ENCODE assay signal across 24 mouse cellular contexts in the genomic region with DNA sequence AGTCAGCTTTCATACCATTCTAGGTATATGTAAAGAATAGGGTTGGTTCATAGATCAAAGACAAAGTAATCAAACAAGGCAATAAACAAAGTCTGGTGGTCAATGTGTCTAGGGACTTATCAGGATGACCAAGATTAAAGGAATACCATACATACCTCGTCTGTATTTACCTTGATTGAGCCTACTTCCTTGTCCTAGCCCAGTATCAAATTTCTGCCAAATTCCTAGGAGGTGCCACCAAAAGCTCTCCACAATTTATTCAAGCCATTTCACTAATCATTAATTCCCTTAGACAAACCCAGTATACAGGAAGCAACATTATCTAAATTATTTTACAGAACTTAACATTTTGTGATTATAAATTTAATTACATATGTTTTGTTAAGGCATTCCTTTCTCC. TPM values are rescaled to one million over a fixed set of nuclear protein-coding genes. Genes with fewer than 3 reads are reported as not detected.
DNase-seq lines count a peak whose midpoint lies in the region; ATAC-seq and TF ChIP-seq lines count a peak whose summit lies in the region.
"Had no signal": no experiment of that assay in that cellular context is flagged by ENCODE, and none has a peak within 500 bp of the region (broad histone marks: within the 10 kb centered on the region; RNA-seq: fewer than 3 reads in every experiment).

No protein-coding gene starts in this region.

- no peak overlapping the region for H3K4me2 ChIP-seq in kidney, embryonic 15.5 days
- no peak overlapping the region for H3K4me2 ChIP-seq in kidney, postnatal 0 days (ENCODE audit: low read length)
- H3K4me2 ChIP-seq in midbrain, embryonic 11.5 days = no peak overlapping the region
- H3K4me2 ChIP-seq in midbrain, embryonic 13.5 days (replicated peaks) = no peak overlapping the region

- no peaks in the 10 kb centered on the region for H3K9me3 ChIP-seq in kidney, embryonic 15.5 days (replicated peaks)
- H3K9me3 ChIP-seq in kidney, postnatal 0 days (replicated peaks; ENCODE audit: low read length) = no peaks in the 10 kb centered on the region
- H3K9me3 ChIP-seq in midbrain, embryonic 11.5 days (ENCODE audit: control insufficient read depth, low read length) = no peaks in the 10 kb centered on the region
- no peaks in the 10 kb centered on the region for H3K9me3 ChIP-seq in midbrain, embryonic 13.5 days

- in situ Hi-C loops in Patski (cut with MboI; ENCODE audit: low pct_unique_long_range_greater_than_20kb) = no loop called here

- POLR2A ChIA-PET in Patski (lab: Charles Lee) = no interaction called here

- WGBS in kidney, embryonic 15.5 days = 28% methylated on average over 1 of the region's 1 CpGs
- WGBS in kidney, postnatal 0 days = 3% methylated on average over 1 of the region's 1 CpGs
- WGBS in midbrain, embryonic 11.5 days = 58% methylated on average over 1 of the region's 1 CpGs
- 63% methylated on average over 1 of the region's 1 CpGs for WGBS in midbrain, embryonic 13.5 days

- no peaks in the 10 kb centered on the region for H3K4me1 ChIP-seq in kidney, embryonic 15.5 days
- H3K4me1 ChIP-seq in kidney, postnatal 0 days (replicated peaks; ENCODE audit: insufficient read depth, low read length) = no peaks in the 10 kb centered on the region
- H3K4me1 ChIP-seq in midbrain, embryonic 11.5 days (ENCODE audit: control insufficient read depth, insufficient read depth, low read length) = no peaks in the 10 kb centered on the region
- no peaks in the 10 kb centered on the region for H3K4me1 ChIP-seq in midbrain, embryonic 13.5 days (replicated peaks)

- CTCF ChIA-PET in Patski (lab: Charles Lee) = no interaction called here

- 0 out of 2 replicates have a peak, but pooled peaks have one; percentile 60 for ATAC-seq in kidney, embryonic 15.5 days (replicated peaks; ENCODE audit: low FRiP score)
- no peak for ATAC-seq in kidney, postnatal 0 days (replicated peaks; ENCODE audit: low FRiP score, low read depth)
- no peak for ATAC-seq in midbrain, embryonic 11.5 days (ENCODE audit: low FRiP score)
- ATAC-seq in midbrain, embryonic 13.5 days = no peak
- peak; percentile 39 for ATAC-seq in Patski
- ATAC-seq in frontal cortex, adult (ENCODE audit: low TSS enrichment) = no peak
- ATAC-seq: activated CD4-positive, CD25-positive, alpha-beta regulatory T cell, adult 4 months; CD4-positive, CD25-positive, alpha-beta regulatory T cell, adult 4 months had no signal

- H3K27me3 ChIP-seq in kidney, embryonic 15.5 days = no peaks in the 10 kb centered on the region
- no peaks in the 10 kb centered on the region for H3K27me3 ChIP-seq in kidney, postnatal 0 days (ENCODE audit: insufficient read depth, low read length)
- no peaks in the 10 kb centered on the region for H3K27me3 ChIP-seq in midbrain, embryonic 11.5 days (ENCODE audit: control insufficient read depth, insufficient read depth, low read length)
- H3K27me3 ChIP-seq in midbrain, embryonic 13.5 days = no peaks in the 10 kb centered on the region
- H3K27me3 ChIP-seq in Patski = no peaks in the 10 kb centered on the region
- H3K27me3 ChIP-seq: CH12.LX had no signal

- no peak overlapping the region for H3K4me3 ChIP-seq in kidney, embryonic 15.5 days (replicated peaks)
- H3K4me3 ChIP-seq in kidney, postnatal 0 days (replicated peaks; ENCODE audit: low read depth, low read length) = no peak overlapping the region
- no peak overlapping the region for H3K4me3 ChIP-seq in midbrain, embryonic 11.5 days (ENCODE audit: low read depth, low read length)
- no peak overlapping the region for H3K4me3 ChIP-seq in midbrain, embryonic 13.5 days (replicated peaks)

- no peak overlapping the region for H3K9ac ChIP-seq in kidney, embryonic 15.5 days
- H3K9ac ChIP-seq in kidney, postnatal 0 days (ENCODE audit: low read depth, low read length) = no peak overlapping the region
- no peak overlapping the region for H3K9ac ChIP-seq in midbrain, embryonic 11.5 days (ENCODE audit: low read length)
- H3K9ac ChIP-seq in midbrain, embryonic 13.5 days (replicated peaks) = no peak overlapping the region

- H3K36me3 ChIP-seq in kidney, embryonic 15.5 days = no peaks in the 10 kb centered on the region
- no peaks in the 10 kb centered on the region for H3K36me3 ChIP-seq in kidney, postnatal 0 days (ENCODE audit: insufficient read depth, low read length)
- no peaks in the 10 kb centered on the region for H3K36me3 ChIP-seq in midbrain, embryonic 11.5 days (ENCODE audit: control insufficient read depth, insufficient read depth, low read length)
- no peaks in the 10 kb centered on the region for H3K36me3 ChIP-seq in midbrain, embryonic 13.5 days
- H3K36me3 ChIP-seq: G1E had no signal

- DNase-seq in kidney, adult 18-20 months = no peak
- peak; percentile 7 for DNase-seq in kidney, postnatal 0 days (ENCODE audit: low spot score)
- DNase-seq in kidney, postnatal 25 days = no peak
- DNase-seq in midbrain, embryonic 11.5 days (ENCODE audit: low spot score, missing footprints) = peak; percentile 61
- no peak for DNase-seq in Patski (ENCODE audit: low read depth, low spot score)
- DNase-seq: adrenal gland, adult 2 months; adrenal gland, adult 8-10 months; adrenal gland, postnatal 10 days; adrenal gland, postnatal 14 days; adrenal gland, postnatal 25 days; adrenal gland, postnatal 36 days; B cell, adult 2 months; cerebellum, adult 11 months; cerebellum, adult 11-12 months; cerebellum, adult 18-20 months had no signal

- no peak for TF ChIP-seq CTCF in kidney, postnatal 0 days (IDR thresholded peaks at IDR 0.05; ENCODE audit: low read depth)
- TF ChIP-seq CTCF in Patski (IDR thresholded peaks at IDR 0.05) = no peak

- no peak overlapping the region for H3K27ac ChIP-seq in kidney, embryonic 15.5 days
- no peak overlapping the region for H3K27ac ChIP-seq in kidney, postnatal 0 days
- no peak overlapping the region for H3K27ac ChIP-seq in midbrain, embryonic 11.5 days (ENCODE audit: low read depth, low read length)
- H3K27ac ChIP-seq in midbrain, embryonic 13.5 days = no peak overlapping the region

RNA-seq across cellular contexts. Expression of gene Serpinb7, which starts 15.2 kb away (rescaled TPM):
- 0.39 TPM in 1 of 2 replicates, not detected in the other for polyA plus RNA-seq in kidney, embryonic 15.5 days (2015; fragmentation: Nextera tagmentation; extraction: Ambion mirVana)
- not detected in 2 replicates for polyA plus RNA-seq in kidney, postnatal 0 days (2015; fragmentation: Nextera tagmentation; extraction: Ambion mirVana)
- polyA plus RNA-seq in midbrain, embryonic 11.5 days (2014; fragmentation: Nextera tagmentation; extraction: Ambion mirVana) = not detected in 2 replicates
- polyA plus RNA-seq in midbrain, embryonic 13.5 days (2015; fragmentation: Nextera tagmentation; extraction: Ambion mirVana) = not detected in 2 replicates
- 0.10 TPM for polyA plus RNA-seq in Patski (2021)
- polyA plus RNA-seq: activated CD4-positive, CD25-positive, alpha-beta regulatory T cell, adult 4 months; adrenal gland, adult 2 months; CD4-positive, CD25-positive, alpha-beta regulatory T cell, adult 4 months; G1E had no signal

RNA-seq across cellular contexts. Expression of gene Serpinb11, which starts 53.7 kb away (rescaled TPM):
- 0.18 and 0.31 TPM in 2 replicates for polyA plus RNA-seq in kidney, embryonic 15.5 days (2015; fragmentation: Nextera tagmentation; extraction: Ambion mirVana)
- polyA plus RNA-seq in kidney, postnatal 0 days (2015; fragmentation: Nextera tagmentation; extraction: Ambion mirVana) = not detected in 2 replicates
- polyA plus RNA-seq in midbrain, embryonic 11.5 days (2014; fragmentation: Nextera tagmentation; extraction: Ambion mirVana) = not detected in 2 replicates
- not detected in 2 replicates for polyA plus RNA-seq in midbrain, embryonic 13.5 days (2015; fragmentation: Nextera tagmentation; extraction: Ambion mirVana)
- not detected for polyA plus RNA-seq in Patski (2021)
- polyA plus RNA-seq: activated CD4-positive, CD25-positive, alpha-beta regulatory T cell, adult 4 months; adrenal gland, adult 2 months; brain, embryonic 14.5 days; C2C12; CD4-positive, CD25-positive, alpha-beta regulatory T cell, adult 4 months; G1E had no signal

Comparison
In these comparisons a context has a peak if more than half of its experiments do, and no peak if none do; other contexts are left out.
1. ATAC-seq: peak in kidney, embryonic 15.5 days (single experiment) and Patski (single experiment); none in kidney, postnatal 0 days (single experiment), midbrain, embryonic 11.5 days (single experiment), midbrain, embryonic 13.5 days (single experiment) and frontal cortex, adult (single experiment).
2. DNase-seq: peak in kidney, postnatal 0 days (single experiment) and midbrain, embryonic 11.5 days (single experiment); none in kidney, adult 18-20 months (single experiment), kidney, postnatal 25 days (0 of 2) and Patski (single experiment).